Mouse (Mus musculus) midbrain, embryonic 16.5 days (tissue): ENCODE data around the gene Arl5a. TPM values are rescaled to one million over a fixed set of nuclear protein-coding genes. Genes with fewer than 3 reads are reported as not detected.

ENCODE experiments used
- ATAC-seq: fragments of 200-750 bp; cut with Nextera tagmentation; 2 replicates; pipeline ENCODE4 v1.8.0; 2017; ENCODE audit warnings: moderate TSS enrichment
- H3K27ac ChIP-seq: fragments of 300-500 bp; sonication (generic); 2 replicates; pipeline ENCODE4 v1.5.1; 2014; ENCODE audit warnings: mild to moderate bottlenecking, low read length, mixed read lengths
- H3K27me3 ChIP-seq: fragments of 300-500 bp; sonication (generic); 2 replicates; pipeline ENCODE4 v1.6.1; 2014; ENCODE audit warnings: low read depth, low read length, mixed read lengths; ENCODE audit not compliant: control insufficient read depth, insufficient read depth
- H3K36me3 ChIP-seq: fragments of 300-500 bp; sonication (generic); 2 replicates; pipeline ENCODE4 v1.6.1; 2014; ENCODE audit warnings: mild to moderate bottlenecking, low read length, moderate library complexity, mixed read lengths; ENCODE audit not compliant: control insufficient read depth, insufficient read depth
- H3K4me1 ChIP-seq: fragments of 300-500 bp; sonication (generic); 2 replicates; pipeline ENCODE4 v1.6.1; 2014; ENCODE audit warnings: mild to moderate bottlenecking, low read length, mixed read lengths; ENCODE audit not compliant: control insufficient read depth, insufficient read depth
- H3K4me2 ChIP-seq: fragments of 300-500 bp; sonication (generic); 2 replicates; pipeline ENCODE4 v1.6.1; 2014; ENCODE audit warnings: mild to moderate bottlenecking, low read length, mixed read lengths
- H3K4me3 ChIP-seq: fragments of 300-500 bp; sonication (generic); 2 replicates; pipeline ENCODE4 v1.5.1; 2014; ENCODE audit warnings: low read depth, mild to moderate bottlenecking, low read length, moderate library complexity, mixed read lengths
- H3K9ac ChIP-seq: fragments of 300-500 bp; sonication (generic); 2 replicates; pipeline ENCODE4 v1.6.1; 2014; ENCODE audit warnings: low read depth, low read length, mixed read lengths
- H3K9me3 ChIP-seq: fragments of 300-500 bp; sonication (generic); replicated peaks from 2 replicates; pipeline ENCODE4 v1.6.1; 2014; ENCODE audit warnings: mild to moderate bottlenecking, low read length, mixed read lengths; ENCODE audit not compliant: control insufficient read depth, poor library complexity, severe bottlenecking
- WGBS: fragments of 180-500 bp; shearing (Covaris S2); extraction: QIAGEN DNeasy Blood & Tissue Kit; methylation state at CpG from one replicate; pipeline ENCODE4 v1.1.7; 2014; 5-methylcytosine and 5-hydroxymethylcytosine counted together
- polyA plus RNA-seq: library from polyadenylated mRNA; unstranded; fragments of >200 nt; fragmentation: Nextera tagmentation; extraction: Ambion mirVana; gene quantifications from 2 replicates; pipeline ENCODE4 v1.2.1, GENCODE M21; 2015

Gene Arl5a
- polyA plus RNA-seq, 1 experiment from 2014 or later = 38.5 TPM

DNA sequence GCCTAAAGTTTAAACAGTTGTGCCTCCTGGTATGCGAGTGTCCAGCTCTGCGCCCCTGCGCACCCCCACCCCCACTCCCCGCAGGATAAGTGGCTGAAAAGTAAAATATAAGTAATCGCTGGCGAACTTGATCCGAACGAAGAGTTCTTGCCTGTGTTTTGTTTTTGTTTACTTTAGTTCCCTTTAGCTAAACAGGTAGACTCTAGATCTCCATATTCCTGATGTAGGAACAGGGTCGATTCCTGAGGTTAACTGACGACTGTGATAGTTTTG lies 758 bp upstream of the Arl5a start:
- H3K36me3 ChIP-seq = no peaks in the 10 kb centered on the region
- peak overlapping the region; percentile 64 for H3K9ac ChIP-seq
- H3K4me3 ChIP-seq = peak overlapping the region; percentile 99
- H3K4me2 ChIP-seq = peak overlapping the region; percentile 71
- ATAC-seq = peak; percentile 2; the same call in 1 of the 2 replicates
- 27% methylated on average over 10 of the region's 10 CpGs for WGBS
- H3K4me1 ChIP-seq = peaks cover 27% of the 10 kb centered on the region
- no peaks in the 10 kb centered on the region for H3K9me3 ChIP-seq
- no peak overlapping the region for H3K27ac ChIP-seq
- H3K27me3 ChIP-seq = no peaks in the 10 kb centered on the region

DNA sequence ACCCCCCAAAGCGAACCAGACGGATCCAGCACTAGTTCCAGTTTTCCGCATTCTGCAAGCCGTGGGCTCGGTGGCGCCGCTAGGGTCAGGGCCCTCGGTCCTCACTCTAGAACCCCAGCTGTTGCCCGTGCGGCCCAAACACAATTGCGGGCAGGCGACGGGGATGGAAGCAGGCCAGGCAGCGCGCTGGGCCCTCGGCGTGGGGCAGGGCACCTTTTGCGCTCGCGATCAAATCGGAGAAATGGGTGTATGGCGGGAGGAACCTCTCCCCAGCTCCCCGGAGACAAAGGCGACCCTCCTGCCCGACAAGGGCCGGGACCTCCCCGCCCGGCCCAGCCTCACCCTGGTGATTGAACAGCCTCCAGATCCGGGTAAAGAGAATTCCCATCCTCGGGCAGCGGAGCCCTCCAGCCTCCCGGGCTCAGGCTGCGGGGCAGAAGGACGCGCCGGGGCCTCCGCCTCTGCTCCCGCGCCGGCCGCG lies 413 bp downstream of the Arl5a start:
- peak overlapping the region; percentile 90 for H3K27ac ChIP-seq
- under 1% methylated on average over 42 of the region's 42 CpGs for WGBS
- H3K4me1 ChIP-seq = peaks cover 27% of the 10 kb centered on the region
- no peaks in the 10 kb centered on the region for H3K27me3 ChIP-seq
- peak overlapping the region; percentile 97 for H3K9ac ChIP-seq
- peak overlapping the region; percentile 99 for H3K4me3 ChIP-seq
- H3K36me3 ChIP-seq = no peaks in the 10 kb centered on the region
- H3K4me2 ChIP-seq = peak overlapping the region; percentile 69
- no peaks in the 10 kb centered on the region for H3K9me3 ChIP-seq
- ATAC-seq = peak; percentile 86

DNA sequence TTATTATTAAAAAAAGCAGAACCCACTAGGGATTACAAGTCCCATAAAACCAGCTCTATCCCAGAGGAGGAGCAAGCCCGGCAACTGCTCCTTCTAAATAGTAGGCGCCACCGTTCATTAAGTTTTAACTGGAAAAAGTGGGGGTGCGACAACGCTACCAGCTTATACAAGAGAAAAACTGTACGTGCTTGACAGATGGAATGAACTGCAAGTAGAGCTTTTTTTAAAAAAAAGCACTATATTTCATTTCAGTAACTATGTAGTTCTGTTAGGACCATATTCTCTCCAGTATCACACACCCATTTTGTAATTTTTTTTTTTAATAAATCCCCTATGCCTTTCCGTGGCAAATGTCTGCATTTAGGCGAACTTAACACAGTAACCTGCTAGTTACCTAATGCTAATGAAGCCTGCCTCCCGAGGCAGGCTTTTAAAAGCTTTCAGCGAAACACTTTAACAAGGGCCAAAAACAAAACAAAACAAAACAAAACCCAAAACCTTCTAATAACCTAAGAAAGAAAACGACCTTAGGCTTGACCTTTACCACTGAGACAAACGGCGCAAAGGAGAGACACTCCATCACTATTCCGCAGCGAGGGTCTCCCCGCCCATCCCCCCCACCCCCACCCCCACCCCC lies 972 bp downstream of the Arl5a start:
- Histone ChIP-seq H3K9me3 (no peaks in the 10 kb centered on the region), H3K4me2 (peak overlapping the region; percentile 69), H3K27ac (no peak overlapping the region), H3K36me3 (no peaks in the 10 kb centered on the region), H3K4me3 (peak overlapping the region; percentile 99), H3K9ac (peak overlapping the region; percentile 97), H3K27me3 (no peaks in the 10 kb centered on the region), H3K4me1 (peaks cover 27% of the 10 kb centered on the region)
- ATAC-seq = no peak
- WGBS = 1% methylated on average over 16 of the region's 16 CpGs

DNA sequence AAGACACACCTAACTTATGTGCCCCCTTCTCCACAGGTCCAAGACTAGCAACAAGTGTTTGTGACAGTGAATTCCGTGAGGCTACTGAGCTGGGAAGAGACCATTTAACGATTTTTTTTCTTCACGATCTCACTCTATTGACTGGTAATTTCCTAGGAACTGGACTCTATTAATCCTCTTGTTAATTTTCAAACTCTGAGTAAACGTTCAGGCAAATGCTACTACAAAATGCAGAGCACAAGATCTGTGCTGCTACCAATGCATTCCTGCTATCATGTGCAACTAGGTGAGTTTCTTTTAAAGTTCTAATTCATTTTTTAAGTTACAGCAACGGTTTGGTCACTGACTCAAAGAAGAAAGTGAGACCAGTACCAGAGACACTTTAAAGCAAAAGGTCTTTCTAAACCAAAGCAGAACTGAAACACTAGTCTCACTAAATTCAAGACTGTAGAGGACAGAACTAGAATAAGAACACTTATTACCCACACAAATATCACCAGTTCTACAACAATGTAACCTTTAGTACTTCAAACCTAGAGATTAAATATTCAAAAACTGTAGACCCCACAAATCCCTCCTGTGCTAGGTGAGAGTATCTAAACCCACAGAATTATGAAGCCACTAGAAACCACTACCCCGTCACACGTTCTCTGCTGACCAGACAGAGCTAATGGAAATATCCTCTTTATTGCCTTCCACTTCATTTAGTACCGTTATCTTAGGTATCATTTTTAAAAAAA lies 1.7 kb downstream of the Arl5a start:
- Histone ChIP-seq H3K4me2 (peak overlapping the region; percentile 69), H3K27ac (no peak overlapping the region), H3K4me1 (peaks cover 27% of the 10 kb centered on the region), H3K9ac (peak overlapping the region; percentile 97; the same call in 1 of the 2 replicates), H3K4me3 (peak overlapping the region; percentile 99), H3K36me3 (no peaks in the 10 kb centered on the region), H3K27me3 (no peaks in the 10 kb centered on the region), H3K9me3 (no peaks in the 10 kb centered on the region)
- ATAC-seq = no peak
- 51% methylated on average over 8 of the region's 8 CpGs for WGBS

- no peaks in the 10 kb centered on the region for H3K27me3 ChIP-seq
- H3K9me3 ChIP-seq = no peaks in the 10 kb centered on the region
- no peak for ATAC-seq
- WGBS = 61% methylated on average over 6 of the region's 6 CpGs
- H3K4me2 ChIP-seq = no peak overlapping the region
- H3K9ac ChIP-seq = no peak overlapping the region
- no peak overlapping the region for H3K4me3 ChIP-seq
- peaks cover 2% of the 10 kb centered on the region; the same call in 1 of the 2 replicates for H3K36me3 ChIP-seq
- no peak overlapping the region for H3K27ac ChIP-seq
- peaks cover 27% of the 10 kb centered on the region for H3K4me1 ChIP-seq
Observed at GRCm38 (mm10) chr2:52421197-52421596, 3.5 kb downstream of the Arl5a start.

- H3K36me3 ChIP-seq = peaks cover 10% of the 10 kb centered on the region
- H3K27me3 ChIP-seq = no peaks in the 10 kb centered on the region
- H3K27ac ChIP-seq = no peak overlapping the region
- no peak for ATAC-seq
- H3K4me2 ChIP-seq = no peak overlapping the region
- H3K4me1 ChIP-seq = peaks cover 20% of the 10 kb centered on the region
- WGBS = 96% methylated on average over 7 of the region's 7 CpGs
- H3K4me3 ChIP-seq = no peak overlapping the region
- no peaks in the 10 kb centered on the region for H3K9me3 ChIP-seq
- no peak overlapping the region for H3K9ac ChIP-seq
Observed at GRCm38 (mm10) chr2:52420001-52420710, 4.5 kb downstream of the Arl5a start.

DNA sequence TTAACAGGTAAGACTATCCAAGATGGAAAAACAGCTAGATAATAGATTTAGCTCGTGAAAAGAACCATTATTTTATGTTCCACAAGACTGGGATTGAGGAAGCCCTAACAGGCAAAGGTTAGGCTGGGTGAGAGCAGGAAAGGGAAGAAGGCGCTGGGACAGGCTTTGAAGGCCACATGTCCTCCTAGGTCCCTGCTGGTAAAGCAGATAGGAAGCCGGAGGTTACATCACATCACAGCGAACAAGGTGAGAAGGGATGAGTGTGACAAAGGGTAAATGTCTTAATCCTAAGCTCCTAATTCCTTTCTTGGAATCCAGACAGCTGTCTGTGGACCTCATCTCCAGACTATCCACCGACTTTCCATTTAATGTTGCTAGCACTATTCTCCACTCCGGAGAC lies 5.4 kb downstream of the Arl5a start:
- no peaks in the 10 kb centered on the region for H3K27me3 ChIP-seq
- H3K9me3 ChIP-seq = no peaks in the 10 kb centered on the region
- no peak for ATAC-seq
- no peak overlapping the region for H3K27ac ChIP-seq
- H3K4me2 ChIP-seq = no peak overlapping the region
- no peak overlapping the region for H3K9ac ChIP-seq
- peaks cover 19% of the 10 kb centered on the region for H3K4me1 ChIP-seq
- H3K4me3 ChIP-seq = no peak overlapping the region
- peaks cover 10% of the 10 kb centered on the region for H3K36me3 ChIP-seq
- WGBS = 92% methylated on average over 6 of the region's 6 CpGs

DNA sequence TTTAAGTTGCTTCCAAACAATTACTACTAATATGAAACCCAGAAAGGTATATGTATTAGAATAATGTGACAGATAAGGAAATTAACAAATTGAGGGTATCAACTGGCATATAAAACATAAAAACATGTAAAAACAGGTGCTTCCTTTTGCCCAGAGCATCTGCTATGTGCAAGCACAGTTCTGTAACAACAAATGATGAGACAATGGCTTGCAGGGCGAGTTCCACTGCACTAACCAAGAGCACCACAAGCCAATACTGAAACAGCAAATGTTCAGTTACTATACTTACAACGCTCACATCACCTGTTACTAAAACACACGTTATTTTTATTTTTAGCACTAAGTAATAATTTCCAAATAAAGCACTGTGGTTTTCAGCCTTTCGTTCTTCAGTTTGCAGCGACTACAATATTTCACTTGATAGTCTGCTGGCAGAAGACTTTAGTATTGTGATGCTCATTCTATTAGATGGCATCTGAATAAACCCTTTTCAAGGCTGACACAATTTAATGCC lies 12.1 kb downstream of the Arl5a start:
- WGBS = 97% methylated on average over 5 of the region's 5 CpGs
- peaks cover 23% of the 10 kb centered on the region for H3K9me3 ChIP-seq
- peaks cover 56% of the 10 kb centered on the region for H3K36me3 ChIP-seq
- no peak overlapping the region for H3K27ac ChIP-seq
- ATAC-seq = no peak
- no peaks in the 10 kb centered on the region for H3K4me1 ChIP-seq
- no peak overlapping the region for H3K4me3 ChIP-seq
- H3K9ac ChIP-seq = no peak overlapping the region
- no peaks in the 10 kb centered on the region for H3K27me3 ChIP-seq
- H3K4me2 ChIP-seq = no peak overlapping the region

- Histone ChIP-seq H3K9me3 (peaks cover 23% of the 10 kb centered on the region), H3K9ac (no peak overlapping the region), H3K4me3 (no peak overlapping the region), H3K27ac (no peak overlapping the region), H3K4me2 (no peak overlapping the region), H3K27me3 (no peaks in the 10 kb centered on the region), H3K36me3 (peaks cover 66% of the 10 kb centered on the region), H3K4me1 (no peaks in the 10 kb centered on the region)
- no peak for ATAC-seq
- 91% methylated on average over 1 of the region's 1 CpGs for WGBS
Observed at GRCm38 (mm10) chr2:52406480-52406879, 18.2 kb downstream of the Arl5a start.
